Mouse (Mus musculus): Measurements from ENCODE around the gene Prkcb.
"Not testable (repeated sequence)": the region's sequence is repeated elsewhere in the genome, so short reads cannot be mapped to it uniquely, and the experiment has no call there.

Prkcb gene

GRCm38 (mm10) chr7:122288605-122289242 is at the start of gene Prkcb:
Prkcb (plus strand) TSS chr7:122288751.
- DNase-seq (ENCODE audit: low read depth, low spot score) = peak; percentile 40

- no peak for DNase-seq (ENCODE audit: low read depth, low spot score)
These were observed 49.6 kb upstream of the Prkcb start for GRCm38 (mm10) chr7:122238939-122239338.

GRCm38 (mm10) chr7:122240413-122241119 is 48.0 kb upstream of the Prkcb start:
- no peak for DNase-seq (ENCODE audit: low read depth, low spot score)

- DNase-seq (ENCODE audit: low read depth, low spot score) = peak; percentile 36
These were observed 46.3 kb upstream of the Prkcb start for GRCm38 (mm10) chr7:122242260-122242659.

GRCm38 (mm10) chr7:122242744-122243143 is 45.8 kb upstream of the Prkcb start:
- DNase-seq (ENCODE audit: low read depth, low spot score) = not testable (repeated sequence)

- DNase-seq (ENCODE audit: low read depth, low spot score) = no peak
These were observed 44.4 kb upstream of the Prkcb start for GRCm38 (mm10) chr7:122244166-122244565.

GRCm38 (mm10) chr7:122244584-122244983 is 44.0 kb upstream of the Prkcb start:
- no peak for DNase-seq (ENCODE audit: low read depth, low spot score)

- no peak for DNase-seq (ENCODE audit: low read depth, low spot score)
These were observed 42.6 kb upstream of the Prkcb start for GRCm38 (mm10) chr7:122245976-122246375.

- DNase-seq (ENCODE audit: low read depth, low spot score) = no peak
These were observed 41.2 kb upstream of the Prkcb start for GRCm38 (mm10) chr7:122247254-122247864.

GRCm38 (mm10) chr7:122249321-122249821 is 39.2 kb upstream of the Prkcb start:
- no peak for DNase-seq (ENCODE audit: low read depth, low spot score)

GRCm38 (mm10) chr7:122251197-122252011 is 37.1 kb upstream of the Prkcb start:
- peak; percentile 30 for DNase-seq (ENCODE audit: low read depth, low spot score)

GRCm38 (mm10) chr7:122256722-122257121 is 31.8 kb upstream of the Prkcb start:
- DNase-seq (ENCODE audit: low read depth, low spot score) = no peak

- no peak for DNase-seq (ENCODE audit: low read depth, low spot score)
These were observed 30.0 kb upstream of the Prkcb start for GRCm38 (mm10) chr7:122258521-122258920.

- DNase-seq (ENCODE audit: low read depth, low spot score) = no peak
These were observed 28.4 kb upstream of the Prkcb start for GRCm38 (mm10) chr7:122260055-122260602.

- no peak for DNase-seq (ENCODE audit: low read depth, low spot score)
These were observed 19.5 kb upstream of the Prkcb start for GRCm38 (mm10) chr7:122268983-122269486.

- no peak for DNase-seq (ENCODE audit: low read depth, low spot score)
These were observed 16.2 kb upstream of the Prkcb start for GRCm38 (mm10) chr7:122272334-122272733.

- no peak for DNase-seq (ENCODE audit: low read depth, low spot score)
These were observed 9.0 kb upstream of the Prkcb start for GRCm38 (mm10) chr7:122279580-122279979.

GRCm38 (mm10) chr7:122280334-122280733 is 8.2 kb upstream of the Prkcb start:
- no peak for DNase-seq (ENCODE audit: low read depth, low spot score)

GRCm38 (mm10) chr7:122282584-122282983 is 6.0 kb upstream of the Prkcb start:
- DNase-seq (ENCODE audit: low read depth, low spot score) = no peak

- no peak for DNase-seq (ENCODE audit: low read depth, low spot score)
These were observed 1.3 kb upstream of the Prkcb start for GRCm38 (mm10) chr7:122287217-122287616.
